Mouse (Mus musculus): Measurements from ENCODE around the gene Slc13a2.

- TF ChIP-seq ZNF384 (IDR thresholded peaks at IDR 0.05; ENCODE audit: low read depth, low read length), result no peak
- no peak for TF ChIP-seq ZC3H11A (IDR thresholded peaks at IDR 0.05; ENCODE audit: borderline replicate concordance, low read depth, low read length)
- TF ChIP-seq MAFK (IDR thresholded peaks at IDR 0.05; ENCODE audit: insufficient read depth, low read depth, low read length), result no peak
Observed at GRCm38 (mm10) chr11:78400936-78401335, 21.1 kb downstream of the Slc13a2 start.
